Mouse (Mus musculus) ES-E14 (cell line): ENCODE measurements around the gene Muc4.

Experiments used
- CHD2 ChIP-seq: IDR thresholded peaks from 2 replicates; pipeline ENCODE4 v1.6.1; 2014; ENCODE audit warnings: mild to moderate bottlenecking, low read depth, low read length, inconsistent platforms
- HCFC1 ChIP-seq: IDR thresholded peaks from 2 replicates; pipeline ENCODE4 v1.6.1; 2012; ENCODE audit warnings: low read length, inconsistent platforms, borderline replicate concordance; ENCODE audit not compliant: insufficient read depth
- MAFK ChIP-seq: IDR thresholded peaks from 2 replicates; pipeline ENCODE4 v1.6.1; 2014; ENCODE audit warnings: mild to moderate bottlenecking, low read depth, low read length, inconsistent platforms; ENCODE audit not compliant: insufficient read depth
- ZC3H11A ChIP-seq: IDR thresholded peaks from 2 replicates; pipeline ENCODE4 v1.6.1; 2012; ENCODE audit warnings: low read depth, mild to moderate bottlenecking, inconsistent platforms, low read length, borderline replicate concordance
- ZNF384 ChIP-seq: IDR thresholded peaks from 2 replicates; pipeline ENCODE4 v1.6.1; 2012; ENCODE audit warnings: low read depth, low read length, inconsistent platforms

DNA sequence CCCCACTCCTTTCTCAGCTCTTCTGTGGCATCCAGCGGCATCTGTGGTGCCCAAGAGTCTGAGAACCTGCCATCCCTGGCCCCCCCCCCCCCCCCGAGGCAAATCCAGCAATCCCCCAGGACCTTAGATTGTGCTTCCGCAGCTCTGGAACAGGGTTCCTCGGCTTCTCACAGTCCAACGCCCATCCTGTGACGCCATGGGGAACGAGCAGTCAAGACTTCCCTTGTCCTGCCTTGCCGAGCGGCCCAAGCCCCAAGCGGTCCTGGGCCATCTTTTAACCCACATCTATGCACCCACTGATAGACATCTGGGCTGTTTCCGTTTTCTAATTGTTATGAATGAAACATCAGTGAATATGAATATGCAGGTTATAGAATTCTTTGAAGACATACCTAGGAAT, 23.5 kb upstream of the Muc4 start:
- TF ChIP-seq CHD2 (no peak), ZC3H11A (no peak), MAFK (no peak), ZNF384 (no peak), HCFC1 (no peak)
